Mouse (Mus musculus) lung, postnatal 10 days (tissue): ENCODE data around the gene Glrx3.
"Not testable (repeated sequence)": the region's sequence is repeated elsewhere in the genome, so short reads cannot be mapped to it uniquely, and the experiment has no call there.

Source experiments
- DNase-seq: peaks from one replicate; pipeline ENCODE4 v3.0.0; 2021

The Glrx3 gene

GRCm38 (mm10) chr7:137437440-137438178 is at the start of gene Glrx3:
Gene Glrx3, plus strand, starts transcription at chr7:137437614.
- DNase-seq: peak; percentile 97

GRCm38 (mm10) chr7:137387863-137388262 is 49.6 kb upstream of the Glrx3 start:
- DNase-seq: no peak

- DNase-seq: no peak
Observed at GRCm38 (mm10) chr7:137395421-137395820, 42.0 kb upstream of the Glrx3 start.

GRCm38 (mm10) chr7:137397361-137397910 is 40.0 kb upstream of the Glrx3 start:
- no peak for DNase-seq

- DNase-seq: no peak
Observed at GRCm38 (mm10) chr7:137398973-137399372, 38.4 kb upstream of the Glrx3 start.

- no peak for DNase-seq
Observed at GRCm38 (mm10) chr7:137404146-137404545, 33.3 kb upstream of the Glrx3 start.

GRCm38 (mm10) chr7:137407428-137408058 is 29.9 kb upstream of the Glrx3 start:
- no peak for DNase-seq

- peak; percentile 97 for DNase-seq
Observed at GRCm38 (mm10) chr7:137410337-137411197, 26.8 kb upstream of the Glrx3 start, which contains the start of gene 9430038I01Rik. Gene 9430038I01Rik, minus strand, starts transcription at chr7:137410762.

- DNase-seq: no peak
Observed at GRCm38 (mm10) chr7:137414710-137415109, 22.7 kb upstream of the Glrx3 start.

- no peak for DNase-seq
Observed at GRCm38 (mm10) chr7:137420550-137420949, 16.9 kb upstream of the Glrx3 start.

GRCm38 (mm10) chr7:137421236-137421635 is 16.2 kb upstream of the Glrx3 start:
- no peak for DNase-seq

- DNase-seq: no peak
Observed at GRCm38 (mm10) chr7:137426693-137427092, 10.7 kb upstream of the Glrx3 start.

GRCm38 (mm10) chr7:137431769-137432603 is 5.4 kb upstream of the Glrx3 start:
- DNase-seq: no peak

- DNase-seq: no peak
Observed at GRCm38 (mm10) chr7:137436901-137437300, 513 bp upstream of the Glrx3 start.

- DNase-seq: no peak
Observed at GRCm38 (mm10) chr7:137438179-137438550, 751 bp downstream of the Glrx3 start.

- not testable (repeated sequence) for DNase-seq
Observed at GRCm38 (mm10) chr7:137438962-137439361, 1.5 kb downstream of the Glrx3 start.

- DNase-seq: no peak
Observed at GRCm38 (mm10) chr7:137442951-137443350, 5.5 kb downstream of the Glrx3 start.

GRCm38 (mm10) chr7:137445321-137445720 is 7.9 kb downstream of the Glrx3 start:
- no peak for DNase-seq

- no peak for DNase-seq
Observed at GRCm38 (mm10) chr7:137461396-137461795, 24.0 kb downstream of the Glrx3 start.

GRCm38 (mm10) chr7:137468174-137468573 is 30.8 kb downstream of the Glrx3 start:
- peak; percentile 67 for DNase-seq

- DNase-seq: no peak
Observed at GRCm38 (mm10) chr7:137471431-137472120, 34.2 kb downstream of the Glrx3 start.

GRCm38 (mm10) chr7:137472149-137472548 is 34.7 kb downstream of the Glrx3 start:
- DNase-seq: no peak
